Mouse (Mus musculus): Measurements from ENCODE around the gene Gc.

Gc gene

DNA sequence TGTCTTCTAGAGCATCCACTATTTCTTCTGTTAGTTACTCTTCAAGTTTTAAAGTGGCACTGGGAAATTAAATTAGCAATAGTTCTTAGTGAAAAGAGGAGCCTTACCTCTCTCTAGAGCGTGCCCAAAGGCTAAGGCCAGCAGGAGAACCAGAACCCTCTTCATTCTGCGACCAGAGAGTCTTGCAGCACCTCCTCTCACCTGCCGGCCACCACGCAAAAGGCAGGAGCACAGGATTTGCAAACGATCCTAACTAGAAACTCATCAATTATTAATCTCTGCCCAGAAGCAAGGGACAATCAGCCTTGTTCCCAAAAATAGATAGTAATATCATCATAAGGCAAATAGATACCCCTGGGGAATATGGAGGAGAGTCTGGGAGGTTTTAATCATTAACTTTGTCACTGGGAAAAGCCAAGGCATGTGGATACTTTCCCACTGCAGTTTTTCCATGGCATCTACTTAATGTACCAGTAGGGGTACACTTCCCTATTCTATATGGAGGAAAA is at the start of gene Gc:
TSS of gene Gc (minus strand) at position 345 of the 509 bp plus-strand sequence.
- no peak for DNase-seq

DNA sequence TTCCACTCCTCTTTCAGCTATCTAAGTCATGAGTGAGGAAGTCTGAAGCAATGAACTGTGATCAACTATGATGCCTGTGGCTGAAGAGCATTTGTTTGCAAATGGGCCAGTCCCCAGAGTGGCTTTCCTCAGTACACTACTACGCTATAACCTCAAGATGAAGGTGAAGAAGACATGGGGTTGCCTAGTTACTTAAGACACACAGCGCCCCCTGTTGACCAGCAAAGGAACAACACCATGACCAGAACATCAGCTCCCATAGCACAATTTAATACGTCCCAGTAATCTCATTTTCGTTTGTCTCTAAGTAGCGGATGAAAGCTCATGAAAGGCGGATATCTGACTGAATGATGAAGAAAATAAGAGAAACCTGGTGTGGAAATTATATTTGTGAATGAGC is 42.5 kb upstream of the Gc start:
- no peak for DNase-seq

DNA sequence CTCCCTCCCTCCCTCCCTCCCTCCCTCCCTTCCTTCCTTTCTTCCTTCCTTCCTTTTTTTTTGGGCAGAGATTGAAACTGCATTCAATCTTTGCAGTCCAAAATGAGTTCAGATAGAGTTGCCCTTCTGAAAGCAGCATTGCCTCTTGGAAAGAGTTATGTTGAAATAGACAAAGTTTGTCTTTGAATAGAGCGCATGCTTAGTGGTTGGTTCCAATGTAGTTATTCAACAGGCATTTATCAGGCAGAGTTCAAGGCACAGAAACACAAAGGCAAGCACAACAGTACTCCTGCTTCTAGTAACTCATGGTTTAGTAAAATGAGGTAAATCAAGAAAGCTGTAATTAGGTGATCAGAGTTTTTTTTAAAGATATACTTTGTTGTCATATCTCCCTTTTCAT is 34.9 kb upstream of the Gc start:
- no peak for DNase-seq

DNA sequence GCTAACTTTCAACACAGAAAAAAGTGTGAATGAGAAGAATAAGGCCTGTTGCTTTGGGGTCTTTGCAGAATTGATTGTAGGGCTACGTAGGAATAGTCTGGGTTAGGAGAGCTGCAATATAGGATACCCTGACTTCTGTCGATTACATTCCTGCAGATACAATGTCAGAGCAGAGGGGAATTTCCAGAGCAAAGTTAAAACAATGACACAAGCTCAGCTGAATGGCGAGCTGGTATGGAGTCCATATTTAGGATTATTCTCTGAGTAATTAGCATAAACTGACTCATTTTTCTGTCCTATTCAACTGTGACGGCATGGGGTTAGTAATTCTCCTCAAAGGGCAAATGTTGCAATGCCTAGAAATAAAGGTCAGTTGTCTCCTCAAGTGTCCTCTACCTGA is 12.8 kb upstream of the Gc start:
- DNase-seq: no peak

DNA sequence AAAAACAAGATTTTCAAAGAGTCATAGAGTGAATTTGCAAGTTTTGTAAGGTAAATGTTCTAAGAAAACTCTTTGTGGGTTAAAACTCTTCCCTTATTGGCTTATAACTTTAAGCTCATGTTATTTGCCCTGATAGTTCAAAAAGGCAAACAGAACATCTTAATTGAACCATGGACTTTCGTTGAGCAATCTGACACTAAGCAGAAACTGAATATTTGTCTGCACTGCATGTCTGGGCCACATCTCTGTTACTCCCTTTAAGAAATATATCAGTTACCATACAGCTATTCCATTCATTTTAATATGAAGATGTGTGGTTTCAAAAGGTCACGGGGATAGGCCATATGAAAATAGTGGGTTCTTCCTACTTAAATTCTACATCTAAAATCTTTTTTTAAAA is 10.2 kb upstream of the Gc start:
- DNase-seq: no peak

DNA sequence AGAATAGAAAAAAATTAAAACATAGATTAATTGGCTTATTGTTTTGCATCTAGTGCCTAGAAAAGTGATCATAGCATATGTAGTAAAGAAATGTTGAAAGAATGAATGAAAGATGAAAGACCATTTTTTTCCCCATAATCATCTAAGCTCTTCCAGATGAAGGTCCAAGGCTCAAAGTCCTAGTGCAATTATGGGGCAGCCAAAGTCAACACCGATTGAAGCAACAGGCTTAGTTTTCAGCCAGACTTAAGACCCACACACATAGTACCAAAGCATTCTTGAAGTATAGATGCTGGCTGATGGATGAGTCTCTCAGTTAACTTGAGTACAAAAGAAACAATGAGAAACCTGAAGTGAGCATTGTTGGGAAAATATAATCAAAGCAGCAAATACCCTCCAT is 9.3 kb upstream of the Gc start:
- no peak for DNase-seq

DNA sequence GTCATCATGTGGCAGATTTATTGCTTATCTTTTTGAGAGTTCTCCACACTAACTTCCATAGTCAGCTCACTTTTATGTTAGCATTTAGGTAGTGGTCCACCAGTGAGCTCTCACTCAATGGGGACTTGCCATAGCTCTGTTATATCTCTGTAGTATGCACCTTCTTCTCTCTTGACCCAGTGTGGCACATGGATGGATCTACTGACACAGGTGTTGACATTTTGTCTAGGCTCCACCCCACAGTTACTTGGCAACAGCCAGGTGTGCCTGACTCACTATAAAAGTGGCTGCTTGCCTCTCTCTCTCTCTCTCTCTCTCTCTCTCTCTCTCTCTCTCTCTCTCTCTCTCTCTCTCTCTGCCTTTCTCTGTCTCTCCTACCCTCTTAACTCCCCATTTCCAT is 8.6 kb upstream of the Gc start:
- DNase-seq: no peak

DNA sequence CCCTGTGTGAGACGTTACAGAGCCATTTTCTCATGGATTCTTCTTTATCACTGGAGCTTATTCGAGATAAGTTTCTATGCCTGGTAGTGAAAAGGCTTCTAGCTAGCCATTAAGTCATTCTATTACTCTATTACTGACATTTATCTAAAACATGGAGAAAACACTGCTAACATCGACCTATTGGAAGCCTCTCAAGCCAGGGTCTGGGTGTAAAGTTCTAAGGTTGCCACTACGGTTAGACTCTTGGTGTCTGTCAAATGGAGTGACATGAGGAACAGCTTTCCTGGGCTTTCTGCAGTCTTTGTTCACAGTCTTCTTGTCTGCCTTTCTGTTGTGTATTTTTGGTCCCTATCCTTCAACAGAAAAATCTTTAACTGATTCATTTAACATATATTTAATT is 4.1 kb upstream of the Gc start:
- DNase-seq: no peak

DNA sequence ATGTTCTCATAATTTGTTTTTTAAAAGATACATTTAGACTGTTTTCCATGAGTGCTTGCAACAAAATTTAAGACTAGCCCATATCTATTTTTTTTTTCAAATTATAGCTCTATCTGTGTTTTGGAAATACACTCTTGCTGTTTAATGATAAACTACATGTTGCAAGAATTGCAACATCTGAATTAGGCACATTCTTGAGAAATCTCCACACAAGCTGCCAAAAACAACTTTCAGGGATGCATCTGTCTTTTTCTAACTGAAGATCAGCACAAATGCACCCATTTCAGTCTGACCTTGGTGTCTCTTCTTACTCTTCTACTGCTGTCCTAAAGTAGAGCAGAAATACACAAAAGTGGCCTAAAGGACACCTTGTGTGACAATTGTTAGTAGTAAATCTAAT is 1.9 kb upstream of the Gc start:
- no peak for DNase-seq

DNA sequence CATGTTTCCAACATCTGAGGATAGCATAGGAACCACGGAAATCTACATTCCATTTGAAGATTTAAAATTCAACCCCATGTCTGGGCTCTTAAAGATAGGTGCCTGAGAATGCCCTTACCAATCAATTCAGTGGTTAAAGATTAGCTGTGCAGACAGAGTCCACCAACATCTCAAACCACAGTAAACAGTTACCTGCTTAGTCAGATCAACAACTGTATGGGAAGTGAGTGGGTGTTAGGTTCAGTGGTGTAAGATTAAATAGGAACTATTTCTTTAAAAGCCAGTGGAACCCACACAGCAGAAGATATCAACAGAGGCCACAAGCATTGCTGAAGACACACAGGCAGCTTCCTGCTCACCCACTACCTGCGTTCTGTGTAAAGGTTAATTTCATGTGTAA is 1.3 kb upstream of the Gc start:
- no peak for DNase-seq

DNA sequence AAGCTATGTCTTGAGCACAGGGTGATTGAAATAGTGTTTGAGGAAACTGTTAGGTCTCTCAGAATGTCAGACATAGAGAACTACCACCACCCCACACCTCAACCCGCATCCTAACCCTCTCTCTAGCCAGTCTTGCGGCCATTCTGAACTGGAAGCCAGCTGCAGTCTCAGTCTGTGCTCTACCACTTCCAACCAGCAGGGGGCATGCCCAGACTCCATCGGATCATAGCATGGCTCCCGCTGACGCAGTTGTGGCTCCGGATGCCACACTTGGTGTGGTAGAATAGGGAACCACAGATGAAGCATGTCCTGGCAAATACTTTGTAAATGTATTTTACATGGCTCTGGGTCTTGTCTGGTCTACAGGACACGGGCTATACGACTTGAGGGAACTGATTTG is 2.2 kb downstream of the Gc start:
- DNase-seq: no peak

DNA sequence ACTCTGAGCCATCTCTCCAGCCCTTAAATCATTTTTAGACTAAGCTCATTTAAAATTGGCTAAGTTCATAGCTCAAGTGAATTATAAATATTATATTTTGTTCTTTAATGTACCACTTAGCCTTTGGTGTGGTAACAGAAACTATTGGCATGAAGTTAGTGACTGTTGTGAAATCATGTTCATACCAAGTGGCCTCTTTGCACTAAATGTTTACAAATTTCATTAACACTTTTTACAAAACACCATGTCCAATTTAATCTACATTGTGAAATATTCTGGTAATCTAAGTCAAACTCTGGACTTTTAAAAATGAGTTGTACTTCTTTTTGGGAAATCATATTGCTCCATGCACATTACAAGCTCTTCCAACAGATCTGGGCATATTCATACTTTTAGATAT is 6.9 kb downstream of the Gc start:
- DNase-seq: no peak

DNA sequence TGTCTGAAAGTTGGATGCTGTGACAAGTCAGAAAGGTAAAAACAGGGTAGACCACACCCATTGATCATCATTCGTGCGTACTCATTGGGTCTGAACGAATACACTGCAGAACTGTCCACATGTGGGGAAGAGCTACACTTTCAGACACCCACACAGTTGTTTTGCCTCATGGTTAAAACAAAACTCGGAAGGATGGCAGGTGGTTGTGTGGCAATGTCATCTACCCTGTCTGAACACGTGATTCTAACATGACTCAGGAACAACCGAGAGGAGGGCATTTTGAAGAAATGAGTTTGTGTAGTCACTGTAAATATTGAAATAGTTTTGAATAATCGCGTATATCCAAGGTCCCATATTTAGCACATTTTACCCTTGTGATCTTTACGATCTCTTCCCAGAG is 8.4 kb downstream of the Gc start:
- DNase-seq: no peak

DNA sequence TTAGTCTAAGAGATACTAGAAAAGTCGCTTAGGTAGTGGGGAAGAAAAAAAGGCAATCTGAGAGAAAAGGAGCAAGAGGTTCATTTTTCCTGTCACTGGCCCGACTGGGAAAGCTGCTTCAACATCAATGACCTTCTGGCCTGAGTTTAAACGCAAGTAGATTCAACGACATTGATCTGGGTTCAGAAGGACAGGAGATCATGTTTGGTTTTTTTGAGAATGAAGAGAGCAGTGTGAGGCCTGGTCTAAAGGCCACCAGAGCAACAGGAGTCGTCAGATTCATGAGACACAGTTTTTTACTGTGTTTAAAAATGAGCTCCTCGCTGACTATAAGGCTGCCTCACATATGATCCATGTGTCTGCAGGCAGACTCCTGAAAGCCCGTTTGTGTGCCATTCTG is 9.7 kb downstream of the Gc start:
- no peak for DNase-seq

DNA sequence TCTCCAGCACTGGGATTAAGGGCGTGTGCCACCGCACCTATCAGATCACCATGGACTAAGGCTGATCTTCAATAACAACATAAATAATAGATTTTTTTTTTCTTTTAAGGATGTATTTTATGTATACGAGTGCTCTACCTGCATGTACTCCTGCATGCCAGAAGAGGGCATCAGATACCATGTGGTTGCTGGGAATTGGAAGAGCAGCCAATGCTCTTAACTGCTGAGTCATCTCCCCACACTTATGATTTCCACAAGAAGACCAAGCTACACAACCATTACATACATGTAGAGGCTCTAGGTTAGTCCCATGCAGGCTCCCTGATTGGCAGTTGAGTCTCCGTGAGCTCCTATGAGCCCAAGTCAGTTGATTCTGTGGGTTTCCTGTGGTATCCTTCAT is 13.3 kb downstream of the Gc start:
- no peak for DNase-seq

DNA sequence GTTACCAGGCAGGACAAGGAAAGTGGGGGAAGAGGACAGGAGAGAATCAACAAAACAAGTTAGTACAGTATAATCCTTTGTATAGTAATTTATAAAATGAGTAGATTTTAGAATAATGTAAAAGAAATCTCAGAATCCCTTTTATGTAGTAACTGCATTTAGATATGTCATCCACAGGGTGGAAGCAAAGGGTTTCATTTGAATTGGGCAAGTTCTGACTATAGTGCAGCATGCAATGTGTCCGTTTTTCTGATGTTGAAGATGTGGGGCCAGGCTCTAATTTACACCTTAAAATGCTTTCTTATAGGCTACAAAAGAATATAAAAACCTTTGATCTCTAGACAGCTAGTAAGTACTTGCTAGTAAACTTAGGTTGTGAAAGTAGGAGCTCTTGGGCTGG is 46.2 kb downstream of the Gc start:
- no peak for DNase-seq

DNA sequence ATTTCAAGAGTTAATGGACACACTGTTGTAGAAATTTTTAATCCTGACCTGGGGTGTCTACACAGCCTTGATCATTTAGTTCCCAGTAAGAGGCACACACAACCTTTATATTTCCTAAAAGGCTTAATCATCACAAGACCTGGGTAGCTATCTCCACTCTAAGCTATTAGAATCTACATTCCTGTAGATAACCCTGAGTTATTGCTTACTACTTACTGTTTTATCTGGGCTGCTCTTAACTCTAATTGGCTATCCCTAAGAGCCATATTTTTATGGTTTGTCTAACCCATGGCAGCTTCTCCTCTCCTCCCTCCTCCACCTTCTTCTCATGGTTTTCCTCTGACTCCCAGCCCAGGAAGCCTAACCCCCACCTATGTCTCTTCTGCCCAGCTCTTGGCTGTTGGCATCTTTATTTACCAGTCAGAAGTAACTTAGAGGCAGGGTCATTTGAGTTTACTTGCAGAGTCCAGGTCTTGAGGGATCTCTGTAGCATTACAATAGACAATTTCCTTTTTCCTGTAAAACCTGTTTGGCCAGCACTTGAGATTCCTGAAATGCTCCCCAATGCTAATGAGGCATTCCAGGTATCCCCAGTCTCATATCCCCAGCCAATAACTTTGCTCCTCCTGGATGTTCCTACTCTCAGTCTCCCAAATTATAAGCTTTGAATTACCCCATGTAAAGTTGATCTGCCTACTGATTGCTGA is 50.2 kb downstream of the Gc start:
- no peak for DNase-seq

DNA sequence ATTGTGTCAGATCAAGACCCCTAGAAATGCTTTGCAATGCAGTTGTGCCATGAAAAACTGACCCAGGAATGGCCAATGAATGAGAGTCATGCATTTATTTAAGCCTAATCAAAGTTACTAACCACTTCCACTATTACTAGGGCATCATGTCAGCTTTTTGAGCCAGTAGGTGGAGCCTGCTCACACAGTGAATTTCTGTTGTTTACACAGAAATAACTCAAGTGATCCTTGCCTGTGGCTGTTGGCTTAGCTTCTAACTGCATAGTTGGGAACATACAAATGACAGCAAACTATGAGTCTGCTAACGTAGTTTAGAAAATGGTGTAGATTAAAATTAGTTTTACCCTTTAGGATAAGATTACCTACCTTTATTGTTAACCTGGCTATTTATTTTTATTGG is 52.6 kb downstream of the Gc start:
- no peak for DNase-seq

DNA sequence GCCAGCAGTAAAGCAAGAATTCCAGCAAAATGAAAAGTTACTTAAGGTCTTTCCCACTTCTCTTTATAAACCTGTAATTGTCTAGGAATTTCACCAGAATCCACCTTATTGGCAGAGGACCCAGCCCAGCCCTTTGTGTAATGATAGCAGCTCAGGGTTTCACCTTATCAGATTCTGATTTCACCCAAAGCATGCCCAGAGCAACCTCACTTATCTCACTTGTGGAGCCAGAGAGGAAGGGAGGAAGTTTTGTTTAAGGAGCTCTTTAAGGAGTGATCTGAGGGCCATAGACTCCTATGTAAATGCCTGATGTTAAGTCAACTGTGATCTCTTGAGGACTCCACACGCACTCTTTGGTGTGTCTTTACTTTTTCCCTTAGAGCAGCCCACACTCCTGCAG is 67.3 kb downstream of the Gc start:
- no peak for DNase-seq

DNA sequence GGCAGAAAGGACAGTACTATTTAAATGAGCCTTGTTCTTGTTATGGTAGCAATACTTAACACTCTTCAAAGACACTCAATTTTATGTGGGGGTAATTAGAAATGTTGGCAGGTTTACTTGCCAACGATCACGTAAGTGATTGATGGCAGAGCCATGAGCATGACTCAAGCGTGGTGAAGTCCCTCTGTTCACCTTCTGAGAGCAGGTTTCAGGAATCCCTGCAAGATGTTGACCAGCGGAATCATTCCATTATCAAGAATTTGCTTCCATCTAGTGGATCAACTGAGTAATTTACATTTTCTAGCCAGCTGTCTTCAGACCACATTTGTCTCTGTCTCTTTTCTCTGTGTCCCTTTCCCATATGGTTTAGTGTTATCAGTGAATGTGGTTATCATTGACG is 73.5 kb downstream of the Gc start:
- DNase-seq: peak; percentile 10

DNA sequence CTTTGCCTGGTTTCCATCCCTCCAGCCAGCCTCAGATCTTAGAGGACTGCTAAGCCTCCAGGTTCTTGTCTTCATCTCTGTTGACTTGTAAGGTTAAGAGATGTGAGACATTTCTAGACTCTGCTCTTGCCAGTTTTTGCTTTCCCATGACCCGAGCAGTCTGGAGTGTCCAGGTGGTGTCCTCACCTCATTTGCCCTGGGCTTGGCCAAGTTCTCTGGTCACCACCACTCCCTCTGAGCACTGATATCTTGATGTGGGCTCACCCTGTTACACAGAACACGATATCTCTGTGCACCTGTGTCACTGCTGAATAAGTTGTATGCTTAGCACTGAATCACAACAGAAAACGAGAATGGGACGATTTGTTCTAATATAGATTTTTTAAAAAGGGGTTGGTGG is 76.4 kb downstream of the Gc start:
- DNase-seq: peak; percentile 4

DNA sequence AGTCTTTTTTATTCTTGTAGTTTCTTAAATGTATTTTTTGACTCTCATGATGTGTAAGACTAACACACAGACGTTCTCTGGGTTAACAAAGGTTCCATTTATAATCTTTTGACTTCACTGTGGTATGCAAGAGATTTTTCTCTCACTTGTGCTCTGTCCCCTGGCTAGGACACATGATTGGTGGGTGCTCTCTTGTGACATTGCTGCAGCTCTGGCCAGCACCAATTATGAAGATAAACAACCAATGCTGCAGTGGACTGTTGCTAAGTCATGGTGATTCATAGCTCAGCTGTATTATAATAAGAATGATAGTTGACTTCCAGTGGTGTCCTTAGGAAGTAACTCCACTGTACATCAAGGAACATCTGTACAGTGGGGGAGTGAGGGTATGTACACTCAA is 87.6 kb downstream of the Gc start:
- DNase-seq: no peak

DNA sequence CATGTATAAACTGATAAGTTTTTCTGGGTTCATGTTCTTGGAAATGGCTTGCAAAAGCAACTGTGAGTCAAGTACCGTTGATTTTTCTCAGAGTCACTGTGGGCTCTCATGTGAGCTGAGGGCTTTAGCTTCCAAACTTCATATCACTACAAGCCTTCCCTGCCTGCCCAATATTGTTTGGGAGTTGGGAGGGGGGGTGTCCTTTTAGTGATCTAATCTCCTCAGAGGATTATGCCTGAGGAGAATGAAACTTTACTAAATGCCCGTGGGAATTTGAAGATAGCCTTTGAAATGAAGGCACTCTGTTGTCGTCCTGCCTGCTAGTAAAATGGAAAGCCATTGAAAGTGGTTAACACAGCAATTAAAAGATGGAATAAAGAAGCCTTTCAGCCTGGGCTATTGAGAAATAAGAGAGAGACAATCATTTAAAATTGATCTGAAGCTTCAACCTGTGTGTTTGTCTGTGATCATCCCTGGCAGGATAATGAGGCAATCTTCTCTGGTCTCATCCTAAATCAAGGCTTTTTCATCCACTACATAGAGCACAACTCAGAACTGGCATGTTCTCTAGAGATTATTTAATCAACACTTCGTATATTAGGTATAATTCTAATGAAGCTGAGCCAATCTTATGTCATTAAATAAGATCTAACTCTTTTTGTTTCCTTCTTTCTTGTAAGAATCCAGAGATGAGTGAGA is 89.5 kb downstream of the Gc start:
- DNase-seq: no peak
